Mouse (Mus musculus) testis, adult 2 months (tissue): ENCODE data around the gene Abcb9. TPM values are rescaled to one million over a fixed set of nuclear protein-coding genes. Genes with fewer than 3 reads are reported as not detected.
A peak's percentile ranks its signal among the peaks of the same experiment; 100 is the strongest.

ENCODE experiments used
- H3K27ac ChIP-seq: fragments of 200-500 bp; 2 replicates; pipeline ENCODE4 v1.5.1; 2012; ENCODE audit warnings: low read depth, low read length; ENCODE audit not compliant: control insufficient read depth, insufficient read depth
- H3K27me3 ChIP-seq: fragments of 200-500 bp; 2 replicates; pipeline ENCODE4 v1.6.1; 2012; ENCODE audit warnings: mild to moderate bottlenecking, low read length, moderate library complexity; ENCODE audit not compliant: control insufficient read depth, insufficient read depth
- H3K36me3 ChIP-seq: fragments of 200-500 bp; 2 replicates; pipeline ENCODE4 v1.6.1; 2012; ENCODE audit warnings: mild to moderate bottlenecking, low read length; ENCODE audit not compliant: control insufficient read depth, insufficient read depth
- H3K4me1 ChIP-seq: fragments of 200-500 bp; 2 replicates; pipeline ENCODE4 v1.6.1; 2012; ENCODE audit warnings: low read length; ENCODE audit not compliant: control insufficient read depth, insufficient read depth
- H3K4me3 ChIP-seq: fragments of 200-500 bp; 2 replicates; pipeline ENCODE4 v1.5.1; 2012; ENCODE audit warnings: low read depth, mild to moderate bottlenecking, low read length, moderate library complexity, mixed read lengths; ENCODE audit not compliant: control insufficient read depth
- CTCF ChIP-seq: fragments of 200-500 bp; IDR thresholded peaks from 2 replicates; pipeline ENCODE4 v1.5.1; 2012; ENCODE audit warnings: low read depth, mild to moderate bottlenecking, inconsistent platforms, low read length, moderate library complexity; ENCODE audit not compliant: control insufficient read depth, insufficient read depth, insufficient replicate concordance
- POLR2A ChIP-seq: fragments of 200-500 bp; IDR thresholded peaks from 2 replicates; pipeline ENCODE4 v1.6.1; 2012; ENCODE audit warnings: low read depth, mild to moderate bottlenecking, inconsistent platforms, low read length, moderate library complexity; ENCODE audit not compliant: control insufficient read depth
- polyA plus RNA-seq: library from polyadenylated mRNA; depleted of rRNA; stranded (reverse); fragments of >200 nt; gene quantifications from 2 replicates; pipeline ENCODE4 v1.2.3, GENCODE M21; 2012

The Abcb9 gene
- polyA plus RNA-seq, 1 experiment: 21.6 TPM

DNA sequence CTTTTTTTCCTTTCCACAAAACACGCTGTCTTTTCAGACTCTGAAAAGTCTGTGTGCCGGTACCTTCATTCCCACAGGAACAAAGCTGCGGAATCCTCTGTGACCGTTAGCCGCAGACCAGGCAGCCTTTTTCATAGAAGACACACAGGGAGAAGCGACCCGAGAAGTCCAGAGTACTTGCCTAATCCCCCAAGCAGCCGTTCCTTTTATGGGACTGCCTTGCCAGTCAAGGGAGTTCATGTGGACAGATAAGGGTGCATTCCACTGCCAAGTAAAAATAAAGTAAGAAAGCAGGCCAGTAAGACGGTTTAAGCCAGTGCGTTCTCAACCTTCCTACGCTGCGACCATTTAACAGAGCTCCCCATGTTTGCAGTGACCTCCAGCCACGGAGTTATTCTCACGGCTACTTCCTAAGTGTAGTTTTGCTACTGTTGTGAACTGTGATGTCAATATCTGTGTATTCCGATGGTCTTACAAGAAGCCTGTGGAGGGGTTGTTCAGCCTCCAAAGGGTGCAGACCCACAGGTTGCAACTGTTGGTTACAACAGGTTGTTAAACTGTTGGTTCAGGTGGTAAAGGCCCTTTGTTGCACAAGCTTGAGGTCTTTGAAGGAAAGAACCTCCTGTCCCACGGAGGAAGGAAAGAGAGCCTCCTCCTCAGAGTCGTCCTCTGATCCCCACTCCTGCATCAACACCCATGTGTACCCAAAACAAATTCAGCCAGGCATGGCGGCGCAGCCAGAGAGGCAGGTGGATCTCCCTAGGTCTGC, 67.7 kb downstream of the Abcb9 start:
- Histone ChIP-seq H3K4me3 (no peak overlapping the region), H3K27me3 (no peaks in the 10 kb centered on the region), H3K4me1 (peaks cover 6% of the 10 kb centered on the region; the same call in 1 of the 2 replicates), H3K27ac (no peak overlapping the region; the same call in 1 of the 2 replicates), H3K36me3 (no peaks in the 10 kb centered on the region)
- TF ChIP-seq CTCF: no peak
- TF ChIP-seq POLR2A: no peak

DNA sequence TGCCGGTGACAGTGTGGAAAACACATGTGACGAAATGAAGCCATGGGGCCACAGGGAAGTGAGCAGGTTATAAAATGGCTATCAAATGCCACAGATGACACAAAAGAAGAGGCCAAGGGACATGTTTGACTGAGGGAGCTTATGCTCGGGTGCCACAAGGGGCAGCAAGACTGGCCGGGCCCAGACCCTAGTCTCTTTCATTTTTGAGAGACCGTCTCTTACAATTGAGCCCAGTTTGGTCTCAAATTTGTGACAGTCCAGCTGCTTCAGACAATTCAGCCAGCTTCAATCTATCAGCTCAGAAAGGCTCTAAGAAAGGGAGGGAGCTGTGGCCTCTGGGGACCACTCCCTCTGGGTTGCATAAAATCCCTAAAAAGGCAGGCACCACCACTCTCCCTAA, 69.0 kb downstream of the Abcb9 start:
- Histone ChIP-seq H3K27me3 (no peaks in the 10 kb centered on the region), H3K4me3 (no peak overlapping the region), H3K4me1 (peaks cover 6% of the 10 kb centered on the region; the same call in 1 of the 2 replicates), H3K27ac (no peak overlapping the region), H3K36me3 (no peaks in the 10 kb centered on the region)
- TF ChIP-seq POLR2A (no peak), CTCF (no peak)

DNA sequence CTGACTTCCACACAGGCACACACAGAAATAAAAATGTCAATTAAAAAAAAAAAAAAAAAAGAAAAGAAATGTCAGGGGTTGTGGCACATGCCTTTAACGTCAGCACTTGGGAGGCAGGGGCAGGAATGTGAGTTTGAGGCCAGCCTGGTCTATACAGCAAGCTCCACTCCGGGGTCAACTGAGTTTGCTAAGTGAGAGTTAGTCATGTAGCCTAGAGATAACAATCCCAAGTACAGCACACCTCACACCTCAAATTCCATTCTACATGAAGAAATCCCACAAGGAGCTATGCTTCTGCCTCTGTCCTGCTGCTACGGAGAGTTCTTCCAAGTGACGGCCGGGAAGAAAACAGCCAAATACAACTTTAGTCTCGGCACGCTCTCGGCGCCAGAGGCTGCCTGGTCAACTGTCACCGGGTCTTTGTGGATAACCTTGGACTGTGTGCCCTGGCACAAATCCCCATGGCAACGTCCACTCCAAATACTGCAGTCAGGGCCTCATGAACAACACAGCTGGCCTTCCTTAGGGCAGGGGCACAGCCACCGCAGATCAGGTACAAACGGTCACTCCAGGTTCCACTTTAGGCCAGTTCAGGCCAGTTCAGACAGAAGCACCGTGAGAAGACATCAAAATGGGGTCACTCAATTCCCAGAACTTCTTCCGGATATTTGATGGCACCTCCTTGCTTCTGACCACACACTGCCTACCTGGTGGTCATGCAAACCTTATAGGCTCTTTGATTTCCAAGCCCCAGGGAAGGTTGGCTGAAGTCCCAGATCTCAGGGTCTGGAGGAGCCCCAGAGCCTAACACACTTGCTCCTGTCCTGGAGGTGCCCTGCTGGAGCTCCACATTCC, 69.8 kb downstream of the Abcb9 start:
- Histone ChIP-seq H3K4me3 (no peak overlapping the region), H3K27ac (no peak overlapping the region), H3K36me3 (no peaks in the 10 kb centered on the region), H3K27me3 (no peaks in the 10 kb centered on the region), H3K4me1 (no peaks in the 10 kb centered on the region; the same call in 1 of the 2 replicates)
- TF ChIP-seq CTCF (no peak), POLR2A (no peak)

DNA sequence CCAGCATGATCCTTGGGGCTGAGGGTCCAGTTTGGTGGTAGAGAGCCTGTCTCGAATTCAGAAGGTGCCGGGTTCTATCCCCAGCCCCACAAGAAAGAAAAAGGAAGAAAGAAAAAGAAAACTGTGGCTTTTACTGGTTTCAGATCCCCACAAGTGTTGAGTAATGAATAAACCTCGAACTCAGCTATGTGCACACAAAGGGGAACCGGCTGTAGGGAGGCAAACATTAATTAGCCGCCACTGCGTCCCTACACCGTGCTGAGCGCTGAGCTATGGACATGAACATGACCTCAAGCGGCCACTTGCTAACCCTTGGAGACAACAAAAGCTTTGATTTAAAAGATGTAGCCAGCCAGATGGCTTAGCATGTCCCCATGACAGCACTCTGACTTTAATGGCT, 70.5 kb downstream of the Abcb9 start:
- Histone ChIP-seq H3K27ac (no peak overlapping the region), H3K4me3 (no peak overlapping the region), H3K36me3 (no peaks in the 10 kb centered on the region), H3K27me3 (no peaks in the 10 kb centered on the region), H3K4me1 (peaks cover 2% of the 10 kb centered on the region)
- TF ChIP-seq CTCF: no peak
- TF ChIP-seq POLR2A: no peak

DNA sequence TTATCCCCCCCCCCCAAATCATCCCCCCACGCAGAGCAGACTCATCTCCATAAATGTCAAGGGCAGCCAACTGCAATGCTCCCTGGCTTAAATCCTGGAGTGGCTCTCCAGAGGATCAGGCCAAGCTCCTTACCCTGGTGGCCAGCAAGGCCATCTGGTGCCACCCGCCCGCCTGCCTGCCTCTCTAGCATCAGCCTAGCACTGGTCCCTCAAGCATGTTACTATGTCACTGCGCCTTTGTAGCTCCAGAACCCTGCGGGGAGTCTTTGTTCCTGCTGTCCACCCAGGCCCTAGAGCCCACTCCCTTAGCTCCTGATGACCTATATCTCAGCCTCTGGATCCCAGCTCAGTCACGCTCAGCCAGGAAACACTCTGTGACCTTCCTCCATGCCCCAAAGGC, 70.9 kb downstream of the Abcb9 start:
- TF ChIP-seq POLR2A (no peak), CTCF (no peak)
- no peak overlapping the region for H3K4me3 ChIP-seq
- no peaks in the 10 kb centered on the region for H3K36me3 ChIP-seq
- H3K27me3 ChIP-seq: no peaks in the 10 kb centered on the region
- no peak overlapping the region; the same call in 1 of the 2 replicates for H3K27ac ChIP-seq
- H3K4me1 ChIP-seq: peaks cover 2% of the 10 kb centered on the region

DNA sequence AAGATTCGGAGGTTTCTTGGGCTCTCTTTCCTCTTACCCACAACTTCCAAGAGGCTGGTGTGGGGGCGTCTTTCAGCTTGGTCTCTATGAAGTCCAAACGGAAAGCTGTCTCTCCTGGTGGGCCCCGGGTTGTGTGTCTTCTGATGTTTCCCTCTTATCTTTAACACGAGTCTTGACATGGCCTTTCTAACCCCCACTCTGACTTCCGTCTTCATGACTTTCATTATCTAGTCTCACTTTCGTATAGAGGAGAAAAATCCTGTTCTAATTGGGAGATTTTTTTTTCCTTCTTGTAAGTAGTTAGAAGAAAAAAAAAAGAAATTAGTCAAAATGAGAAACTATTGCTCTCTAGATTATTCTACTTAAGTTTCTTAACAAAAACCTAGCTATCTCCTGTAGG, 73.2 kb downstream of the Abcb9 start:
- peaks cover 6% of the 10 kb centered on the region for H3K4me1 ChIP-seq
- H3K27me3 ChIP-seq: no peaks in the 10 kb centered on the region
- H3K27ac ChIP-seq: no peak overlapping the region
- TF ChIP-seq CTCF: no peak
- TF ChIP-seq POLR2A: no peak
- H3K4me3 ChIP-seq: no peak overlapping the region
- no peaks in the 10 kb centered on the region for H3K36me3 ChIP-seq

DNA sequence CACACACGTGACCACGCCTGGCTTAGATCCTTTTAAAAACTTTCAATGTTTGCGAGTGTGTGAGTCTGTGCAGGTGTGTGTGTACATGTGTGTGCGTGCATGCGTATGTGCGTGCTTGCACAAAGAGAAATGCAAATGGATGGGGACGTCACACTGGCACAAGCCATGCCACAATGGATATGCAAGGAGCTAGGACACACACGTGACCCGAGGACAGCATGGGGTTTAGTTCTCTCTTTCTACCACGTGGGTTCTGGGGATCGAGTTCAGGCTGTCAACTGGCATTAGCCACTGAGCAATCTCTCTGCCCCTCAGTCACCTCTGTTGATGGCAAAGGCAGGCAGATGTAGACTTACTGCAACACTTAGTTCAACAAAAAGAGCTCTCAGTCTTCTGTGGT, 73.9 kb downstream of the Abcb9 start:
- H3K4me1 ChIP-seq: peaks cover 6% of the 10 kb centered on the region
- no peaks in the 10 kb centered on the region for H3K36me3 ChIP-seq
- H3K27me3 ChIP-seq: no peaks in the 10 kb centered on the region
- TF ChIP-seq POLR2A: no peak
- H3K4me3 ChIP-seq: no peak overlapping the region
- peak overlapping the region; percentile 18; the same call in 1 of the 2 replicates for H3K27ac ChIP-seq
